Mouse (Mus musculus): ENCODE results near the gene Manf.

DNA sequence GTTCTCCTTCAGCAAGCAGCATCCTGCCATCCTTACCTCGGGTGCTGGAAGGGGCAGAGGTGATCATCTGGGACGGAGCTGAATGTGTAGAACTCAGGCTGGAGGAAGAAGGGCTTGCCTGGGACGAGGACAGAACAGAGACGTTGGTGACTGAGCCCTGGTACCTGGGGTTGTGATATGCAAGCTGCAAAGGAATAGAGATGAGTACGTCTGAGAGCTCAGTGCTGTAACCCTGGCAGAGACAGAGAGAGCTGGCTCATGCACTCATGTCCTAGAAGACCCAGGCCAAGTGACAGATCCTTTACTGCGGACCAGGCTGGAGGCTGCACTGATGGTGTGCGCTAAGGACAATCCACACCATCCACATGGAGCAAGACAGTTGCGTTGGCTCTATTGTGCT lies 14.8 kb upstream of the Manf start:
- TF ChIP-seq GATA1 (IDR thresholded peaks at IDR 0.05; ENCODE audit: low read length) = no peak
- no peak for TF ChIP-seq TAL1 (IDR thresholded peaks at IDR 0.05; ENCODE audit: low read length)

All from erythroblast, embryonic 14.5 days (primary cell).